Mouse (Mus musculus) liver, adult 2 months (tissue): ENCODE data around the gene Dis3l2.

Experiments used
- CTCF ChIP-seq: fragments of 200-500 bp; IDR thresholded peaks from 2 replicates; pipeline ENCODE4 v1.5.1; 2011; ENCODE audit warnings: low read depth, low read length, control low read depth
- POLR2A ChIP-seq: fragments of 200-500 bp; IDR thresholded peaks from 2 replicates; pipeline ENCODE4 v1.6.1; 2011; ENCODE audit warnings: low read length, control low read depth; ENCODE audit not compliant: insufficient read depth; ENCODE audit errors: extremely low read depth

- TF ChIP-seq CTCF (no peak), POLR2A (peak; percentile 47; the same call in 1 of the 2 replicates)
These were observed at the start of gene Dis3l2 for GRCm38 (mm10) chr1:86703300-86703964.
